Mouse (Mus musculus): ENCODE data around the gene Tmem178b.

GRCm38 (mm10) chr6:40235793-40236470, 362.9 kb downstream of the Tmem178b start:
- no peak for TF ChIP-seq ZNF384 (IDR thresholded peaks at IDR 0.05; ENCODE audit: low read depth, low read length)
- TF ChIP-seq HCFC1 (IDR thresholded peaks at IDR 0.05; ENCODE audit: borderline replicate concordance, insufficient read depth, low read length) = no peak

All from ES-E14 (cell line).